Mouse (Mus musculus): ENCODE data around the gene Ddo. TPM values are rescaled to one million over a fixed set of nuclear protein-coding genes. Genes with fewer than 3 reads are reported as not detected.

Ddo gene
- total RNA-seq, 1 experiment: not detected

- Histone ChIP-seq H3K9me3 (ENCODE audit: control insufficient read depth, insufficient read depth, low read depth, low read length) (no peaks in the 10 kb centered on the region), H3K27ac (ENCODE audit: insufficient read depth, low read depth, low read length, poor library complexity, severe bottlenecking) (no peak within 1 kb of the TSS), H3K4me3 (ENCODE audit: insufficient read depth in 1 of 2, low read depth in 1 of 2, low read length in 2 of 2, poor library complexity in 1 of 2, severe bottlenecking in 1 of 2) (peak within 1 kb of the TSS; percentile 63 to 73), H3K36me3 (ENCODE audit: control insufficient read depth, insufficient read depth, low read length, poor library complexity, severe bottlenecking) (no peaks in the 10 kb centered on the region), H3K9ac (ENCODE audit: insufficient read depth, low read depth, low read length, poor library complexity, severe bottlenecking) (peak within 1 kb of the TSS; percentile 28), H3K4me1 (ENCODE audit: control insufficient read depth in 2 of 2, insufficient read depth in 2 of 2, low read length in 2 of 2, poor library complexity in 1 of 2) (peaks cover 0 to 2% of the 10 kb centered on the region in 2 experiments; a peak in 1 of 4 replicates)
- in situ Hi-C loops (cut with MboI; ENCODE audit: low sequenced_read_pairs in 2 of 2, unreplicated experiment in 2 of 2): no loop called here
- DNase-seq (ENCODE audit: low read depth, low spot score): peak; percentile 37
- no peak for TF ChIP-seq ZC3H11A (IDR thresholded peaks at IDR 0.05; ENCODE audit: borderline replicate concordance, low read depth, low read length)
- TF ChIP-seq CHD2 (IDR thresholded peaks at IDR 0.05; ENCODE audit: low read depth, low read length): no peak
- TF ChIP-seq HCFC1 (IDR thresholded peaks at IDR 0.05; ENCODE audit: borderline replicate concordance, insufficient read depth, low read length): no peak
- TF ChIP-seq MAFK (IDR thresholded peaks at IDR 0.05; ENCODE audit: insufficient read depth, low read depth, low read length): no peak
- no peak for TF ChIP-seq ZNF384 (IDR thresholded peaks at IDR 0.05; ENCODE audit: low read depth, low read length)
Measured at GRCm38 (mm10) chr10:40683092-40683867, 53.5 kb downstream of the Ddo start, which contains the start of gene Mettl24. Mettl24 (plus strand) TSS chr10:40683282.

GRCm38 (mm10) chr10:40683868-40684253 lies 54.0 kb downstream of the Ddo start:
- H3K27ac ChIP-seq (ENCODE audit: insufficient read depth, low read depth, low read length, poor library complexity, severe bottlenecking): no peak overlapping the region
- H3K9ac ChIP-seq (ENCODE audit: insufficient read depth, low read depth, low read length, poor library complexity, severe bottlenecking): no peak overlapping the region
- H3K4me3 ChIP-seq (ENCODE audit: insufficient read depth in 1 of 2, low read depth in 1 of 2, low read length in 2 of 2, poor library complexity in 1 of 2, severe bottlenecking in 1 of 2): peak overlapping the region in 1 of 2 experiments; percentile 73; a peak in 2 of 4 replicates
- in situ Hi-C loops (cut with MboI; ENCODE audit: low sequenced_read_pairs in 2 of 2, unreplicated experiment in 2 of 2): no loop called here
- H3K9me3 ChIP-seq (ENCODE audit: control insufficient read depth, insufficient read depth, low read depth, low read length): no peaks in the 10 kb centered on the region
- peaks cover 0 to 2% of the 10 kb centered on the region in 2 experiments; a peak in 1 of 4 replicates for H3K4me1 ChIP-seq (ENCODE audit: control insufficient read depth in 2 of 2, insufficient read depth in 2 of 2, low read length in 2 of 2, poor library complexity in 1 of 2)
- no peaks in the 10 kb centered on the region for H3K36me3 ChIP-seq (ENCODE audit: control insufficient read depth, insufficient read depth, low read length, poor library complexity, severe bottlenecking)
- peak; percentile 4 for DNase-seq (ENCODE audit: low read depth, low spot score)
- TF ChIP-seq HCFC1 (IDR thresholded peaks at IDR 0.05; ENCODE audit: borderline replicate concordance, insufficient read depth, low read length) (no peak), ZNF384 (IDR thresholded peaks at IDR 0.05; ENCODE audit: low read depth, low read length) (no peak), ZC3H11A (IDR thresholded peaks at IDR 0.05; ENCODE audit: borderline replicate concordance, low read depth, low read length) (no peak), CHD2 (IDR thresholded peaks at IDR 0.05; ENCODE audit: low read depth, low read length) (no peak), MAFK (IDR thresholded peaks at IDR 0.05; ENCODE audit: insufficient read depth, low read depth, low read length) (no peak)

GRCm38 (mm10) chr10:40684326-40684725 lies 54.5 kb downstream of the Ddo start:
- no peaks in the 10 kb centered on the region for H3K36me3 ChIP-seq (ENCODE audit: control insufficient read depth, insufficient read depth, low read length, poor library complexity, severe bottlenecking)
- in situ Hi-C loops (cut with MboI; ENCODE audit: low sequenced_read_pairs in 2 of 2, unreplicated experiment in 2 of 2): no loop called here
- H3K4me3 ChIP-seq (ENCODE audit: insufficient read depth in 1 of 2, low read depth in 1 of 2, low read length in 2 of 2, poor library complexity in 1 of 2, severe bottlenecking in 1 of 2): no peak overlapping the region
- peaks cover 0 to 2% of the 10 kb centered on the region in 2 experiments; a peak in 1 of 4 replicates for H3K4me1 ChIP-seq (ENCODE audit: control insufficient read depth in 2 of 2, insufficient read depth in 2 of 2, low read length in 2 of 2, poor library complexity in 1 of 2)
- no peak for DNase-seq (ENCODE audit: low read depth, low spot score)
- no peaks in the 10 kb centered on the region for H3K9me3 ChIP-seq (ENCODE audit: control insufficient read depth, insufficient read depth, low read depth, low read length)
- no peak overlapping the region for H3K27ac ChIP-seq (ENCODE audit: insufficient read depth, low read depth, low read length, poor library complexity, severe bottlenecking)
- TF ChIP-seq ZNF384 (IDR thresholded peaks at IDR 0.05; ENCODE audit: low read depth, low read length) (no peak), HCFC1 (IDR thresholded peaks at IDR 0.05; ENCODE audit: borderline replicate concordance, insufficient read depth, low read length) (no peak), CHD2 (IDR thresholded peaks at IDR 0.05; ENCODE audit: low read depth, low read length) (no peak), MAFK (IDR thresholded peaks at IDR 0.05; ENCODE audit: insufficient read depth, low read depth, low read length) (no peak), ZC3H11A (IDR thresholded peaks at IDR 0.05; ENCODE audit: borderline replicate concordance, low read depth, low read length) (no peak)
- no peak overlapping the region for H3K9ac ChIP-seq (ENCODE audit: insufficient read depth, low read depth, low read length, poor library complexity, severe bottlenecking)

GRCm38 (mm10) chr10:40685641-40686040 lies 55.8 kb downstream of the Ddo start:
- no peak for DNase-seq (ENCODE audit: low read depth, low spot score)
- in situ Hi-C loops (cut with MboI; ENCODE audit: low sequenced_read_pairs in 2 of 2, unreplicated experiment in 2 of 2): no loop called here
- Histone ChIP-seq H3K4me3 (ENCODE audit: insufficient read depth in 1 of 2, low read depth in 1 of 2, low read length in 2 of 2, poor library complexity in 1 of 2, severe bottlenecking in 1 of 2) (no peak overlapping the region), H3K9me3 (ENCODE audit: control insufficient read depth, insufficient read depth, low read depth, low read length) (no peaks in the 10 kb centered on the region), H3K4me1 (ENCODE audit: control insufficient read depth in 2 of 2, insufficient read depth in 2 of 2, low read length in 2 of 2, poor library complexity in 1 of 2) (peaks cover 0 to 2% of the 10 kb centered on the region in 2 experiments; a peak in 1 of 4 replicates), H3K36me3 (ENCODE audit: control insufficient read depth, insufficient read depth, low read length, poor library complexity, severe bottlenecking) (no peaks in the 10 kb centered on the region), H3K9ac (ENCODE audit: insufficient read depth, low read depth, low read length, poor library complexity, severe bottlenecking) (no peak overlapping the region), H3K27ac (ENCODE audit: insufficient read depth, low read depth, low read length, poor library complexity, severe bottlenecking) (no peak overlapping the region)
- no peak for TF ChIP-seq HCFC1 (IDR thresholded peaks at IDR 0.05; ENCODE audit: borderline replicate concordance, insufficient read depth, low read length)
- TF ChIP-seq CHD2 (IDR thresholded peaks at IDR 0.05; ENCODE audit: low read depth, low read length): no peak
- no peak for TF ChIP-seq ZNF384 (IDR thresholded peaks at IDR 0.05; ENCODE audit: low read depth, low read length)
- no peak for TF ChIP-seq MAFK (IDR thresholded peaks at IDR 0.05; ENCODE audit: insufficient read depth, low read depth, low read length)
- TF ChIP-seq ZC3H11A (IDR thresholded peaks at IDR 0.05; ENCODE audit: borderline replicate concordance, low read depth, low read length): no peak

Measured in ES-E14 (cell line).